Mouse (Mus musculus): ENCODE measurements around the gene Gm6882. TPM values are rescaled to one million over a fixed set of nuclear protein-coding genes. Genes with fewer than 3 reads are reported as not detected.

The Gm6882 gene
- total RNA-seq (2023), result not detected

DNA sequence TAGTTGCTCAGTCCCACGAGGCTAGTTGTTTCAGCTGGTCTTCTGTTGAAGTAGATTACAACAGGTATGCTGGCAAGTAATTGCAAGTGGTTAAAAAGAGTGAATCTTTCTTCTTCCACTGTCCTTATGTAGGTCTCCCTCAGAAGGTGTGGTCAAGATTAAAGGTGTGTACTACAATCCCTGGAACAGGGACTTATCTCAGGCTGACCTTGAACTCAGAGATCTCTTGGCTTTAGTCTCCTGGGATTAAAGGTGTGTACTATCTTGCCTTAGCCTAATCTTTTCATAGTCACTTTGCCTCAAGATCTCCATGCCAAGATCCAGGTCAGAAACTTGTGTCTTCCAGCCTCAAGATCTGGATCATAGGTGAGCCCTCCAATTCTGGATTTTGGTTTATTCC lies at the start of gene Gm6882:
Gm6882 (minus strand) TSS at position 101 of the 400 bp plus-strand sequence.

Other genes with a start within 250 kb of the Gm6882 start
- not detected for gene Gm5157, start 242.3 kb downstream of the Gm6882 start, total RNA-seq (2023)
- not detected for gene Vmn1r124, start 172.1 kb downstream of the Gm6882 start, total RNA-seq (2023)
- not detected for gene Vmn1r125, start 160.6 kb downstream of the Gm6882 start, total RNA-seq (2023)
- not detected for gene Vmn1r126, start 131.3 kb downstream of the Gm6882 start, total RNA-seq (2023)
- gene Vmn1r127, start 112.9 kb downstream of the Gm6882 start, total RNA-seq (2023), result not detected
- not detected for gene Vmn1r128, start 83.4 kb downstream of the Gm6882 start, total RNA-seq (2023)
- gene Vmn1r129, start 71.5 kb downstream of the Gm6882 start, total RNA-seq (2023), result not detected
- not detected for gene Vmn1r130, start 79.0 kb upstream of the Gm6882 start, total RNA-seq (2023)
- not detected for gene Vmn1r131, start 113.3 kb upstream of the Gm6882 start, total RNA-seq (2023)
- not detected for gene Vmn1r132, start 181.3 kb upstream of the Gm6882 start, total RNA-seq (2023)

Data from neutrophil, adult 59 days (primary cell).